Mouse (Mus musculus): ENCODE results near the gene Pygm. TPM values are rescaled to one million over a fixed set of nuclear protein-coding genes. Genes with fewer than 3 reads are reported as not detected.

Gene Pygm
- total RNA-seq, 2 experiments from 2014 or later = 1,171 to 1,191 TPM

DNA sequence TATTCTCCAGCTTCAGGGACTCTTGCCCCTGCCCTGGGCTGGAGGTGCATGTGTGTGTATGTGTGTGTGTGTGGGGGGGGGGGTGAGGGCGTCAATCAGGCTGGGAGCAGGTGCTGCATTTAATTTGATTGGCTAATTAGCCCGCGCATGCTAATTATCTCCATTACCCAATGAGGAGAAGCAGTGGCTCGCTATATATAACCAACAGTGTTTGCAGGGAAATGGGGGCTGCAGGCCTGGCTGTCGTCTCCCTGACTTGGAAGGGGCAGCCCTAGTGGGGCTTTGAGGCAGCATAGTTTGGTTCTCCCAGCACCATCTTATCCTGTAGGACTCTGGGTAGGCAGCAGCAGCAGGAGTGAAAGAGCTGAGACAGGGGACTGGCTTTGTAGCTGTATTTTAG is 41.4 kb downstream of the Pygm start:
- intact Hi-C loops (cut with DNase I) = no loop called here
- DNase-seq = no peak

DNA sequence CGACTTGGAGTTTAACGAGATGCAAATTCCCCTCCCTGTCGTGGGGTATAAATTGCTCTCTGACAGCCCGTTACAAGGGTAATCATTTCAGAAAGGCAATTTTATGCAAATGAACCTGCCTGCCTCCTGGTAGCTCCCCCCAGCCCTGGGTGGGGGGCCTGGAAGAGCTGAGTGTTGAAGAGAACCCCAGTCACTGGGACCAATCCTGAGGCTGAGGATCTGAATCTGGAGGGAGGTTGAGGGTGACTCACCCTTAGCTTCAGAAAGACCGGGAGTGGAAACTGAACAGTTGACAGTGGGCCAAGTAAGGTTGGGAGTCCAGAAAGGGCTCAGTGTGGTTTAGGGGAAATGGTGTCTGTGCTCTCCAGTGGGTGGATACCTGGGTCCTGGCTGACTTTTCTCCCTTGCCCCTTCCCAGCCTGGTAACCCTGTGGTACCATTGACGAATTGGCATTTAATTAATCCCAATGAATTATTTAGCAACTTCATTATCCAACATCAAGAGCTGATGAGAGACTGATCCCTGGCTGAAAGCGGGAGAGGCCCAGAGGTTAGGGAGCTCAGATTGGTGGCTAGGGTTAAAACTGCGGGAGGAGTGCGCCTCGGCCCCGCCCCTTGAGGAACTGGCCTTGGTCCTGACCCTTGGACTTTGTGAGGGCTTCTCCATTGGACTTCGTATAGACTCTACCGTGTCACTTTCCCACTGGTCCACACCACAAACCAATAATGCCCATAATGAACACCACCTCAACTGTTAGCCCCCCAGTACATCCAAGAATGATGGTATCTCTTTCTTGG is 42.7 kb downstream of the Pygm start:
- peak in 1 of 2 experiments; percentile 50 for DNase-seq

DNA sequence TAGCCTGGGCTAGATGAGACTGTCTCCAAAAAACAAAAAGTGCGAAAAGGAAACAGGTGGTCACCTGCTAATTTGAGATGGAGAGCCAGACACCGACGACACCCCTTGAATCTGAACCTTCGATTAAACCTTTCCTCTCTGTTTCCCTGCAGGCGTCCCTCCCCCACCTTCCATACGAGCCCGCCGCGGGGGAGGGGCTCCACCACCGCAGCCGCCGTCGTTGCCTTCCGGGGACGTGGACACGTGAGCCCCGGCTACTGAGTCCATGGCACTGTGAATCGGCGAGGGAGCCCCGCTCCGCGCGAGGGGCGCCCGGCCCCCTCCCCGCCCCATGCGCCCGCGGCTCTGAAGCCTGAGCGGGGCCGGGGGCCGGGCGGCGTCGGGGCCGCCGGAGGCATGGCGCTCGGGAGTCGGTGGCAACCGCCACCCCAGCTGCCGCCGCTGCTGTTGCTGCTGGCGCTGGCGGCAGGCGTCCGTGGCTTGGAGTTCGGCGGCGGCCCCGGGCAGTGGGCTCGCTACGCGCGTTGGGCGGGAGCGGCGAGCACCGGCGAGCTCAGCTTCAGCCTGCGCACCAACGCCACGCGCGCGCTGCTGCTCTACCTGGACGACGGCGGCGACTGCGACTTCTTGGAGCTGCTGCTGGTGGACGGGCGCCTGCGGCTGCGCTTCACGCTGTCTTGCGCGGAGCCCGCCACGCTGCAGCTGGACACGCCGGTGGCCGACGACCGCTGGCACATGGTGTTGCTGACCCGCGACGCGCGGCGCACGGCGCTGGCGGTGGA is 43.6 kb downstream of the Pygm start:
- intact Hi-C loops (cut with DNase I) = no loop called here
- DNase-seq = peak in 1 of 2 experiments; percentile 37

More for the DNA sequence above, 42.7 kb downstream of the Pygm start:
- intact Hi-C loops (cut with DNase I) = no loop called here

DNA sequence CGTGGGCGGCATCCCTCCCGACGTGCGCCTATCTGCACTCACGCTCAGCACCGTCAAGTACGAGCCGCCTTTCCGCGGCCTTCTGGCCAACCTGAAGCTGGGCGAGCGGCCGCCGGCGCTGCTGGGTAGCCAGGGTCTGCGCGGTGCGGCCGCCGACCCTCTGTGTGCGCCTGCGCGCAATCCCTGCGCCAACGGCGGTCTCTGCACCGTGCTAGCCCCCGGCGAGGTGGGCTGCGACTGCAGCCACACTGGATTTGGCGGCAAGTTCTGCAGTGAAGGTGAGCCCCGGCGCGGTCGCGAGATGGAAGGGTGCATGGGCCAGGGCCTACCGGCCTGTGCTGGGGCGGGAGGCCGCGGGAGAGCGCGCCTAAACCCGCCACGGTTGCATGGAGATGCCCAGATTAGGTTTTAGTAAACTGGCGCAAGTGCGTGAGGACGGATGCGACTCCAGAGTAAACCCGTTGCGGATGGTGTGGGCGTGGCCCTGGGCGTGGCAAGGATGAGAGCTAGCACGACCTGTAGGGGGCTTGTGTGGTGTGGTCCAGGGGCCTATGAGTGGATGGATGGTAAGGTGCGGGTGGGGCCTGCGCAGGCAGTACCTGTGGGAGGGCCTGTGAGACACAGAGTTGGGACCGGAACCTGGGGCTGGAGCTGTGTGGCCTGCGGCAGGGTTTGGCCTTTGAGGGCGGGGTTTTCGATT is 44.5 kb downstream of the Pygm start:
- intact Hi-C loops (cut with DNase I) = no loop called here

DNA sequence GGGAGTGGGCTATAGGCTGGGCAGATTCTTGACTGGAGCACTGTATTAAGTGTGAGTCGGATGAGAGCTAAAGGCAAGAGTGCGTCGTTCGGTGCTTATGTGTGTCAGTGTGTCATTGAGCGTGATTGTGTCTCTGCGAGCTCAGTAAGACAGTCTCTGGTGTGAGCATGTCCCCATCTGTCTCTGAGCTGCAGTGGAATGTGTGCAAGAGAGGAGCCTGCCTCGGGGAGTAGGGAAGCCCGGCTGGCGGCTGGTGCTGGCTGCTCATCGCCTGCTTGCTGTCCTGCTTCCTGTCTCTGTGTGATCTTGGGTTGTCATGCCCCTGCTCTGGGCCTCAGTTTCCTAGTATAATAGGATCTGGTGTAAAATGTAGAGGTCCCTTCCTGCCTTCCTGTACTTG is 58.8 kb downstream of the Pygm start:
- no peak for DNase-seq
- intact Hi-C loops (cut with DNase I) = no loop called here

More for the DNA sequence above, 44.5 kb downstream of the Pygm start:
- DNase-seq = no peak

GRCm38 (mm10) chr19:6445761-6446423 is 61.7 kb downstream of the Pygm start:
- intact Hi-C loops (cut with DNase I) = no loop called here
- no peak for DNase-seq

DNA sequence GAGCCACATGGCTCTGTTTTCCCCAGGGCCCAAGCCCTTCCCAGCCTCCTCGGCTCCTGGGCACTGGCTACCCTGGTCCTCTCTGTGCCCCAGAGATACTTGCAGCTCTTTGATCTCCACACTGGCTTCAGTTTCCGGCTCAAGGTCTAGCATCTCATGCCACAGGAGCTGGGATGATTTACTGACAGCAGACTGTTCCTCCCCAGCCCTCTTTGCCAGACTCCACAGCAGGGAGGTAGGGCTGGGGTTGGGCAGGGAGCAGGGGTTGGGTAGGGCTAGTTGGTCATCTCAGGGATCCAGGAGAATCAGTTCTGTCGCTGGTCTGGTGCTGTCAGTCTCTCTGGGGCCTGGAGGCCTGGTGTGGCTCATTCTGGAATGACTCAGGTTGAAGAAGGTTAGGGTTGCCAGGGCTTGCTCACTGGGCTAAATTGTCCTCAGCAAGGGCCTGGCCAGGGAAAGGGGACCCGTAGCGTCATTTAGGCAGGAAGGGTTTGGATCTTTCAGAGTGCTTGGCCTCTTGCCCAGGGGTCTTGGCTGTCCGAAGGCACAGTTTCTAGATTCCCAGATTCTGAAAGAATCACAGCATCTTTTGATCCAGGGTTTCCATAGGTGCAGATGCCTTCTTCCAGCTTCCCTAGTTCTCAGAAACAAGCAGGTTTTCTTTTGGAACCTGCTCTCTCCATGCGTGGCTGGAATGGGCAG is 62.7 kb downstream of the Pygm start:
- DNase-seq = no peak
- intact Hi-C loops (cut with DNase I) = no loop called here

Small RNA genes within 50 kb of the gene (microRNA-seq; reads per million reads assigned to microRNA genes)
- gene Mir6989 (ENCODE audit: borderline number of aligned reads in 2 of 2) = 0.67 to 1.4 reads per million in 2 experiments

Other genes starting within 250 kb of the Pygm start
- gene Batf2, start 243.4 kb upstream of the Pygm start, total RNA-seq (2021) = under 1 TPM; 0.69 to 0.89 TPM
- 10 to 100 TPM; 57.7 to 67.5 TPM for gene Arl2, start 242.9 kb upstream of the Pygm start, total RNA-seq (2021)
- not detected for gene Majin, start 200.0 kb upstream of the Pygm start, total RNA-seq (2021)
- not detected for gene Gpha2, start 158.0 kb upstream of the Pygm start, total RNA-seq (2021)
- 10 to 100 TPM; 34.5 to 35.3 TPM for gene Ppp2r5b, start 148.5 kb upstream of the Pygm start, total RNA-seq (2021)
- 10 to 100 TPM; 24.5 to 25.9 TPM for gene Atg2a, start 142.7 kb upstream of the Pygm start, total RNA-seq (2021)
- gene Ehd1, start 107.7 kb upstream of the Pygm start, total RNA-seq (2021) = 100 to 1,000 TPM; 105 to 151 TPM
- gene Cdc42bpg, start 77.9 kb upstream of the Pygm start, total RNA-seq (2021) = 10 to 100 TPM; 10.9 to 11.9 TPM
- gene Men1, start 49.4 kb upstream of the Pygm start, total RNA-seq (2021) = 10 to 100 TPM; 12.1 to 14.2 TPM
- 10 to 100 TPM; 36.4 to 56.7 TPM for gene Map4k2, start 43.3 kb upstream of the Pygm start, total RNA-seq (2021)
- gene Sf1, start 20.7 kb upstream of the Pygm start, total RNA-seq (2021) = 100 to 1,000 TPM in 1 of 2 experiments, 10 to 100 TPM in 1; 89.4 to 101 TPM
- gene Rasgrp2, start 14.9 kb downstream of the Pygm start, total RNA-seq (2021) = 10 to 100 TPM; 38.8 to 57.2 TPM
- gene Nrxn2, start 34.3 kb downstream of the Pygm start, total RNA-seq (2021) = 1 to 10 TPM; 3.9 to 4.5 TPM
- gene Slc22a12, start 158.6 kb downstream of the Pygm start, total RNA-seq (2021) = not detected

All from heart, postnatal 36 days (tissue).